Mouse (Mus musculus) CD4-positive, CD25-positive, alpha-beta regulatory T cell, adult 2 months (primary cell): ENCODE measurements around the gene Klhdc4.

Experiments
- DNase-seq: peaks from one replicate; pipeline ENCODE4 v3.0.0-alpha.2; 2012; ENCODE audit warnings: low read depth, low spot score

Gene Klhdc4

DNA sequence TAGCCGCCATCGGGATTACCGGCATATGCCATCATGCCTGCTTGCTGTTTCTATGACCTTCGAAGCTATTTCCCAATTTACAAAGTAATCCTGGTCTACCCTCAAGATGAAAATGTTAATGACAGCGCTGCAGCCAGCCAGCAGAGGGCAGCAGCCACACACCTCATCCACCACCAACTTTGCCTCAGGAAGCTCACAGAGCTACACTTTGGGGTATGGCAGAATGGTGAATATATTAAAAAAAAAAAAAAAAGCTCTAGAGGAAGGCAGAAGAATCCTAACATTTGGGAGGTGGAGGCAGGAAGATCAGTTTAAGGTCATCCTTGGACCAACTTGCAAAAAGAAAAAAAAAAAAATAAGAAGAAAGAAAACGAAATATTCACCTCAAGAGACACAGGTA is 20.6 kb upstream of the Klhdc4 start:
- peak; percentile 90 for DNase-seq

DNA sequence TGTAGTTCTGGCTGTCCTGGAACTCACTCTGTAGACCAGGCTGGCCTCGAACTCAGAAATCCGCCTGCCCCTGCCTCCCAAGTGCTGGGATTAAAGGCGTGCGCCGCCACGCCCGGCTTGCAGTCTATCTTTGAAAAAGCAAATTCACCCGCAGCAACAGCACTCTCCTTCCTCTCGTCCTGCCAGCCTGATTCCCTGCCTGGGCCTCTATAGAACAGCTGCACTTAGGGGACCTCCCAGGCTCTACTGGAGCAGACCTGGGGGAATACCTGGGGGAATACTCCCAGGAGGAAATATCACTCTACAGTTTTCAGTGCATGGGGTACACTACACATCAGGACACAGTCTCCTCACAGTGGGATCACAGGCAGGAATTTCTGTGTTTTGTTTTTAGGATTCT is 19.9 kb upstream of the Klhdc4 start:
- DNase-seq = no peak

DNA sequence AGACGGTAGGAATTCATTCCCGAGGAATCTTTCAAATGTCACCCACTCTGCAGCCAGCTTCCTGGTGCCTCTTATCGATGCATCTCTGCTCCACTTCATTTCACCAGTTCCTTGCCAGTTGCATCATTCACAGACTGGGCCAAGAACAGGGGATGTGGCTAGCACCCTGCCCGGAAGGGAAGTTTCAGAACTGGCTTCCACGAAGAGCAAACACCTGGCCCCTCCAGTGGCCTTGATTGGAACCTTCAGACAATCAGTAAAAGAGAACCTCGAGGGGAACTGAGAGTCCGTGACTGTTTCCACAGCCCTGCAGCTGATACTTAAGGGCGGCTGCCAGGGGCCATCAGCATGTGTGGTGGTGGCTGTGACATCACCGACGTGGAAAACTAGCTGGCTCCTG is 19.1 kb upstream of the Klhdc4 start:
- no peak for DNase-seq

- no peak for DNase-seq
Measured at GRCm38 (mm10) chr8:121847987-121848386, 18.6 kb upstream of the Klhdc4 start.

DNA sequence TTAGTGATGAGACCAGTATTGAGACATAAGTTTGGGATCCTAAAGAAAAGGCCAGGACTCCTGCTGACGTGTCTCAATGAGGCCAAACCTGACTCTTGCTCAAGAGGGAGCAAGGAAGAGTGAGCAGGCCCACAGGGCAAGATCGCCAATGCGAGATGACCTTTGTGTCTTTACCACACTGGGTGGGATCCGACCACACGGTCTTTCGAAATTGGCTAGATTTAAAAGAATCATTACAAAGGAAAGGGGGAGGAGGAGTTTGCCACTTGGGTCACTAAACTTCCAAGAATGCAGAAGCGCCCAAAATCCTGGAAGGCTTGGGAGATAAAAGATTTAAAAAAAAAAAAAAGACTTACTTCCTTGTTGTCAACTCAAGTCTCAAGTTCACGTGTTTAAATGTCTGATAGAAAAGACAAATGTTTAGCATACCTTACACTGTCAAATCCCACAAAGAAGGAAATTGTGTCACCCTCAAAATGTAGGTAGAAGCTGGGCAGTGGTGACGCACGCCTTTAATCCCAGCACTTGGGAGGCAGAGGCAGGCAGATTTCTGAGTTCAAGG is 18.0 kb upstream of the Klhdc4 start:
- no peak for DNase-seq

DNA sequence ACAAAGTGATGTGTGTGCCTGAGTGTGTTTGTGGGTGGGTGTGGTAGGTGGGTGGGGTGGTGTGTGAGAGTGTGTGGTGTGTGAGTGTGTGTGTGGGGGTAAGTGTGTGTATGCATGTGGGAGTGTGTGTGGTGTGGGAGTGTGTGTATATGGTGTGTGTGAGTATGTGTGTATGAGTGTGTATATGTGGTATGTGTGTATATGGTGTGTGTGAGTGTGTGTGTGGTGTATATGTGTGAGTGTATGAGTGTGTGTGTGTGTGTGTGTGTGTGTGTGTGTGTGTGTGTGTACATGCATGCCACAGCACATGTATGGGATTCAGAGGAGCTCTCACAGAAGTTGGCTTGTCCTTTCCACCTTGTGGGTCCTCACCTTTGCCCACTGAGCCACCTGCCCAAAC is 17.4 kb upstream of the Klhdc4 start:
- no peak for DNase-seq

DNA sequence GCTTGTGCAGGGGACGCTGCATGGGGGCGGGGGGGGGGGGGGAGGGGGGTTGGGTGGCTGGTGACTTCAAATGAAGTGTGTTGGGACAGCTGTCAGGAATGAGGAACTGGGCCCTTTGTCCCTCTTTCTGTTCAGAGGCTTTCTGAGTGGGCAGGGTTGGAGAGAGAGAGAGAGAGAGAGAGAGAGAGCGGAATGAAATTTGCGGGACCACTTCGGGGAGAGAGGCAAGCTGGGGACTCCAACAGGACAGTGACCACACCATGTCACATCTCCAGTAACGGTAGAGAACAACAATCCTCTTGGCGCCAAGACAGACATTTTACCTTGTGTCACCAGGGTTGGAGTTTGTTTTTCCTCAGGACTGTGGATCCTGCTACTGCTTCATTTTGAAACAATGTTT is 15.4 kb upstream of the Klhdc4 start:
- DNase-seq = no peak

GRCm38 (mm10) chr8:121843184-121843733 is 13.9 kb upstream of the Klhdc4 start:
- no peak for DNase-seq

GRCm38 (mm10) chr8:121842064-121842955 is 12.9 kb upstream of the Klhdc4 start:
- no peak for DNase-seq

DNA sequence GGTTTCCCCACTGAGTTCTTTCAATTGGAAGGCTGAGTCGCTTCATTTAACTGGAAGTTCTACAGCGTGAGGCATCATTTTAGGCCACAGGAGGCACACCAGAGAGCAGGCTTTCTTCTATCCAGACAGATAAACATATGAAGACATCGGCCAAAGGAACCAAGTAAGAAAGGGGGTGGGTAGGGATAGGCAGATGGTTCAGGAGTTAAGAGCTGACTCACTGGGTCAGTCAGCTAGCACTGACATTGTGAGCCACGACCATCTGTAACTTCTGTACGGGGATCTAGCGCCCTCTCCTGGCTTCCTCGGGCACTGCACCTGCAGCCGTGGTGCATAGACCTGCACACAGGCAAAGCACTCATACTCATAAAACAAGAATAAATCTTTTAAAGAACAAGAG is 11.9 kb upstream of the Klhdc4 start:
- peak; percentile 50 for DNase-seq

DNA sequence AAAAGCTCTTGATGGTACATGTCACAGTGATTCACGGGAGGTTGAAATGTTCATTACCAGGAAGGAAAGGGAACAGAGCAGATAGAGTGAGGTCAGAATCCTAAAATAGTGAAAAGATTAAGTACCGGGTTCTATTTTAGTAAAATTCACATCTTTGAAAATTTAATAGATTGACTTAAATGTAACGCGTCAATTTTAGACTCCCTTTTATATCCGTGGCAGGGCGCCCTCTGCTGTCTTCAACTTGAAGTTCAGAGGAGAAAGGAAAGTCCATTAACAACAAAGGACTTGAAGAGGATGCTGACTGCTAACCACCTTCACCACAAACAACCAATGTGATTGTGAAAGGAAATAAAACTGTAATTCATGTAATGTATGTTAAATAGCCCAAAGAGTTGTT is 3.1 kb upstream of the Klhdc4 start:
- DNase-seq = peak; percentile 87

DNA sequence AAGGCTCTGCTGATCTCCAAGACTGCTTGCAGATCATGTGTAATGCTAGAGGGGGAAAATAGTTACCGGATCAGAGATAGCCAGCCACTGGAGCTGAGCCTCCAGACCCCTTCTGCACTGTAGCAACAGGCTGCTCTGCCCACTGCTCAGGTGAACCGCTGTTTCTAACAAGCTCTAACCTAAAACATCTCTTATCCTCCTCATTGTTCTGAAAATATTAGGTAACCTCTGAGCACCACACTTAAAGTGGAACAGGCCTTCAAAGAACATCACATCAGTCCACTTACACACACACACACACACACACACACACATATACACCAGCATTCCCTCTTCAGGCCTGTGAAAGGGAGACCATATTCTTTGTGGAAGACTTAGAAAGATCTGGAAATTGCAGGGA is 2.7 kb upstream of the Klhdc4 start:
- no peak for DNase-seq

DNA sequence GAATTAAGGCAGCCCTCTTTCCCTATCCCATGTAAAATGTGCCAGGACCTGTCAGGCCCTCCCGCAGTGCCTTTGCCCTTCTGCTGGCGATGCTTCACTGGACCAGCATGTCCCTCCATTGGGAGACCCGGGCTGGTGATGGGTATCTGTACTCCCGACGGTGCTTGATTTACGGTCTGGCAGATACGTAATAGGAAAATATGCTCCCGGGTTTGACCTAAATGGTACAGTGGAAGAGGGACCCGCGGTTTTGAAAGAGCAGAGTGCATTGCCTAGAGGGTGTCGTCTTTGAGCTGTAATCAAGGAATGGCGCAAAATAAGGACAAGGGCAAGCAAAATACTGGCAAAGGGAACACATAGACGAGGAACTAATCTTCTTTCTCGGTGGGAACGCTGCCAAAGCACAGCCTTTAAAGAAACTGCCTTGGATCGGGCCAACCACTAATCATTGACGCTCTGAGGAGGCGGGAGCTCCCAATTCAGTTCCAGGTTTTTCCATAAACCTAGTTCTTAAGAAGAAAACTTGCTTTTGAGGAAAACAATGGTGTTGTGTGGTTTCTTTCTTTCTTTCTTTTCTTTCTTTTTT is 501 bp upstream of the Klhdc4 start:
- DNase-seq = no peak

GRCm38 (mm10) chr8:121828376-121829023 is 869 bp downstream of the Klhdc4 start:
- DNase-seq = no peak

- no peak for DNase-seq
Measured at GRCm38 (mm10) chr8:121827726-121828125, 1.6 kb downstream of the Klhdc4 start.

DNA sequence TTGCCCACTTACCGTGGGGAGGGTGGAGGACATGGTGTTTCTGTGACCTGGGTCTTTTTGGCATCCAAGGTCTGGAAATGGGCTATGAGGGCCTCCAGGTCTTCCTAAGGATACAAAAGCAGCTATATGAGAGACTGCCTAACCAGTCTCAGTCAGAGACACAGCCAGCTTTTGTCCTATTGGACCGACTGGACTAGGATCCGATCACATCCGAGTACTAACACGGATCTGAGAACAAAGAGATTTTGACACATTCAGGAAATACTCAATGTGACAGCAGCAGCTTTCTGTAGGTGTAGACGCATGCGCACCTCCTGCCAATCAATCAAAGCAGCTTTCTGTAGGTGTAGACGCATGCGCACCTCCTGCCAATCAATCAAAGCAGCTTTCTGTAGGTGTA is 7.6 kb downstream of the Klhdc4 start:
- no peak for DNase-seq

DNA sequence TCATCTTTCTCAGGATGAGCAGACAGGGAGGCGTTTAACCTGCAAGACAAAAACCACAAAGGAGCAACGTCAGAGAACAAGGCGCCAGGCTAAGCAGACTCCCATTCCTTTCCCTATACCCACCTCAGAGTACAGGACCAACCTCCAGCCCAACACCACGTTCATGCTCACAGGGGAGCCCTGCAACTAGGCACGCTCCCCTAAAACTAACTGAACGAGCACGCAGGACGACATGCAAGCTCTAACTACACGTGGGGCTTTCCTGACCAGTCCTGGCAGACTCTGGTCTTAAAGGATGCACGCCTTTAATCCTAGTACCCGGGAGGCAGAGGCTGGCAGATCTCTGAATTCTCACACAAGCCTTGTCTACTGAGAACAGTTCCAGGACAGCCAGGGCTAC is 8.0 kb downstream of the Klhdc4 start:
- DNase-seq = no peak

DNA sequence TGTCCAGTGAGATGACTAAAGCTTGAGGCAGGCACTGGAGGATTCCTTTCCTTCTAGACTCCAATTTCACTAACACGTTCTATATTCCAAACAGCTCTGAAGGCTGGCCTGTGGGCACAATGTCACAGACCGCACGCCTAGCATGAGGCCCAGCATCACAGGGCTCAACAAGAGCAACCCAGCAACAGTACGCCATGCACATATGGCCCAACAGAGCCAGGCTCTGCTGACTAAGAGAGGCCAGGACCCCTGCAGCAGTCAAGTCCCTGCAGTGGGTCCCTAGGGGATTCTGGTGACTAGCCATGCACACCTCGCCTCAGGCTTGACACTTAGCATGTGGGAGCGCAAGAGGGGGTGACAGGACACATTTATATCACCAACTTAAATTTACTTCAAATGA is 8.5 kb downstream of the Klhdc4 start:
- DNase-seq = no peak

- no peak for DNase-seq
Measured at GRCm38 (mm10) chr8:121818226-121818625, 11.1 kb downstream of the Klhdc4 start.

DNA sequence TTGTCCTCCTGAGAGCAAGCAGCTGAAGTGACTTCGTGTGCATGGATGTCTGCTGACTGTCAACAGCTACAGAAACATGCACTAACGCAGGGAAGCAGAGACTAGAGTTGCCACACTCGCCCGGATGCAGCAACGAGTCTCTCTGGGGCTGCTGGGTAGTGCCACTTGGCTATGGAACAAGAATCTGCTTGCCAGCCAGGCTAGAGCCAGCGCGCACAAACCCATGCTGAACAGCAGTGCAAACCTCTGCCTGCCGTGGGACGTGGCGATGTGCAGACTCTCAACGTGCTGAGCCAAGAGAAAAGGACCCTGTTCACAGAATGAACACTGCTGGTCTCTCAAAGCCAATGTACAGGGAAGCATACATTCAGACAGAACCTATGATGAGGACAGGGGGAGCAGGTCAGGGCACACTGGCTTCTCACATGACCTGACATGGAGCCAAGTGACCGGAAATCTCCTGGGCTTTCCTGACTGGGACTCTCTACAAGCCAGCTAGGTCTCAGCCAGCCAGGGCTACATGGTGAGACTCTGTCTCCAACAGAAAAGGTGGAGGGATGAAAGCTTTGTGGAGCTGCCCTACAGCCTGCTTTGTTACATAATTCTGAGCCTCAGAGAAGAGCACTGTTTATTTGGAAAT is 17.3 kb downstream of the Klhdc4 start:
- DNase-seq = no peak

GRCm38 (mm10) chr8:121811502-121811901 is 17.9 kb downstream of the Klhdc4 start:
- no peak for DNase-seq
